Mouse (Mus musculus) embryonic facial prominence, embryonic 11.5 days (tissue): Measurements from ENCODE around the gene Os9. TPM values are rescaled to one million over a fixed set of nuclear protein-coding genes. Genes with fewer than 3 reads are reported as not detected.
"Not testable (repeated sequence)": the region's sequence is repeated elsewhere in the genome, so short reads cannot be mapped to it uniquely, and the experiment has no call there.

Source experiments
- ATAC-seq: fragments of 200-750 bp; cut with Nextera tagmentation; replicated peaks from 2 replicates; pipeline ENCODE4 v1.8.0; 2017; ENCODE audit warnings: low read depth; ENCODE audit not compliant: insufficient number of reproducible peaks, low FRiP score, low TSS enrichment
- DNase-seq: peaks from one replicate; pipeline ENCODE4 v3.0.0-alpha.2; 2015; ENCODE audit warnings: low spot score
- H3K27ac ChIP-seq: fragments of 300-500 bp; sonication (generic); replicated peaks from 2 replicates; pipeline ENCODE4 v1.5.1; 2014; ENCODE audit warnings: mild to moderate bottlenecking, low read depth, low read length, control low read depth
- H3K27me3 ChIP-seq: fragments of 300-500 bp; sonication (generic); 2 replicates; pipeline ENCODE4 v1.6.1; 2014; ENCODE audit warnings: mild to moderate bottlenecking, low read length, moderate library complexity, mixed read lengths; ENCODE audit not compliant: control insufficient read depth, insufficient read depth
- H3K36me3 ChIP-seq: fragments of 300-500 bp; sonication (generic); replicated peaks from 2 replicates; pipeline ENCODE4 v1.6.1; 2014; ENCODE audit warnings: low read depth, mild to moderate bottlenecking, low read length, moderate library complexity, mixed read lengths; ENCODE audit not compliant: control insufficient read depth, insufficient read depth
- H3K4me1 ChIP-seq: fragments of 300-500 bp; sonication (generic); 2 replicates; pipeline ENCODE4 v1.6.1; 2014; ENCODE audit warnings: low read length, mixed read lengths; ENCODE audit not compliant: control insufficient read depth, insufficient read depth
- H3K4me2 ChIP-seq: fragments of 300-500 bp; sonication (generic); 2 replicates; pipeline ENCODE4 v1.6.1; 2014; ENCODE audit warnings: low read depth, mild to moderate bottlenecking, control low read depth, low read length, moderate library complexity
- H3K4me3 ChIP-seq: fragments of 300-500 bp; sonication (generic); 2 replicates; pipeline ENCODE4 v1.5.1; 2014; ENCODE audit warnings: low read depth, low read length, control low read depth
- H3K9ac ChIP-seq: fragments of 300-500 bp; sonication (generic); replicated peaks from 2 replicates; pipeline ENCODE4 v1.6.1; 2014; ENCODE audit warnings: mild to moderate bottlenecking, control low read depth, low read length
- H3K9me3 ChIP-seq: fragments of 300-500 bp; sonication (generic); replicated peaks from 2 replicates; pipeline ENCODE4 v1.6.1; 2016; ENCODE audit warnings: mild to moderate bottlenecking, low read length, inconsistent platforms, mixed read lengths; ENCODE audit not compliant: control insufficient read depth
- WGBS: fragments of 180-500 bp; shearing (Covaris S2); extraction: QIAGEN DNeasy Blood & Tissue Kit; methylation state at CpG from one replicate; pipeline ENCODE4 v1.1.7; 2014; 5-methylcytosine and 5-hydroxymethylcytosine counted together
- polyA plus RNA-seq: library from polyadenylated mRNA; unstranded; fragments of >200 nt; fragmentation: Nextera tagmentation; extraction: Ambion mirVana; gene quantifications from 2 replicates; pipeline ENCODE4 v1.2.1, GENCODE M21; 2014

The Os9 gene
- polyA plus RNA-seq, 1 experiment from 2014 or later = 29.5 TPM

DNA sequence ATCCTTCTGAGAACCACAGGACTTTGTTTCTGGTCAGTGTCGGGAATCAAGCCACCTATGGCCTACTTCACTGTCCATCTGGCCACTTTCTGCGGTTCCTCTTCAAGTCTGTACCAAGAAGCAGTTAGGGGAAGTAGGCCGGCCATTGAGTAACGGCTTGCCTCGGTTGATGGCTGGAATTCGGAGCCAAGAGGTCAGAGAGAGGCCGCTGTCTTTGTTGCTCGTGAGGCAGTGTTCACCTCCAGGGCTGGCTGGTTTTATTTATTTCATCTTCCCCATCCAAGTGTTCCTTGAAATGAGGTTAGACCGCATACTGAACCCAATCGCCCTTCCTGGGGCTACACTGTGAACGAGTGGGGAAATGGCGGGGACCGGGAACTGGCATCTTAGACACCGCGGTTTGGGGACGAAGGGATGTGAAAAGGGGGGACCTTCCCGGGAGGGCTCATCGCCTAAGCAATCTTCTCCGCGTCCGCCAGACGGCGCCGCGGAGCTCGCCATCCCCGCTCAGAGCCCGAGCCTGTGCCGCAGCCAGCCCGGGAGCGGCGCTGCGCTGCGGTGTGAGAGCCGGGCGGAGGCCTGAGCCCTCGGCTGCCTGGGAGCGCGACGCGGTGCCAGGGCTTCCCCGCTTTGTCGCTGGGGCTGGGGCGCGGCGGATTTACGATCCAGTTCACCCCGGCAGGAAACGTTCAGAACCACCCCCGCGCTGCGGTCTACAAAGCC is 43.9 kb upstream of the Os9 start, which contains the start of gene B4galnt1:
Gene B4galnt1 (plus strand): TSS at position 595 of the 723 bp plus-strand sequence.
- Histone ChIP-seq H3K4me1 (no peaks in the 10 kb centered on the region; the same call in 1 of the 2 replicates), H3K4me3 (peak within 1 kb of the TSS; percentile 55), H3K36me3 (no peaks in the 10 kb centered on the region), H3K9me3 (no peaks in the 10 kb centered on the region), H3K4me2 (peak within 1 kb of the TSS; percentile 100), H3K27ac (no peak within 1 kb of the TSS), H3K9ac (peak within 1 kb of the TSS; percentile 72), H3K27me3 (peaks cover 40% of the 10 kb centered on the region)
- 2% methylated on average over 52 of the region's 52 CpGs for WGBS
- peak; percentile 87 for ATAC-seq
- peak; percentile 90 for DNase-seq

DNA sequence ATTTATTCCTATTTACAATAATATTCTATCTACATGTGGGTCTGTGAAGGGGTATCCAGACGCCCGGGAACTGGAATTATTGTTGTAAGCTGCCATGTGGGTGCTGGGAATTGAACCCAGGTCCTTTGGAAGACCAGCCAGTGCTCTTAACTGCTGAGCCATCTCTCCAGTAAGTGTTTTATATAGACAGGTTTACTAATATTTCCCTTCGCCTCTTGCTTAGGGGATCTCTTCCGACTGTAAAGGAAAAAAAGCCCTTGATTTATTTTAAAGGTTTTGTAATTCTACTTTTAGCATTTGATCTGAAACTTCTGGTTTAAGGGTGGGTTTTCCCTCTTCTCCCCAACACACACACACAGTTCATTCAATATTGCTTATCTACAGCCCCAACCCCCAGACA is 43.3 kb upstream of the Os9 start:
- no peak for ATAC-seq
- no peaks in the 10 kb centered on the region; the same call in 1 of the 2 replicates for H3K4me1 ChIP-seq
- DNase-seq = no peak
- H3K36me3 ChIP-seq = no peaks in the 10 kb centered on the region
- no peaks in the 10 kb centered on the region for H3K9me3 ChIP-seq
- 90% methylated on average over 4 of the region's 4 CpGs for WGBS
- H3K27me3 ChIP-seq = peaks cover 34% of the 10 kb centered on the region
- no peak overlapping the region for H3K27ac ChIP-seq
- no peak overlapping the region for H3K4me2 ChIP-seq
- no peak overlapping the region for H3K4me3 ChIP-seq
- H3K9ac ChIP-seq = no peak overlapping the region

DNA sequence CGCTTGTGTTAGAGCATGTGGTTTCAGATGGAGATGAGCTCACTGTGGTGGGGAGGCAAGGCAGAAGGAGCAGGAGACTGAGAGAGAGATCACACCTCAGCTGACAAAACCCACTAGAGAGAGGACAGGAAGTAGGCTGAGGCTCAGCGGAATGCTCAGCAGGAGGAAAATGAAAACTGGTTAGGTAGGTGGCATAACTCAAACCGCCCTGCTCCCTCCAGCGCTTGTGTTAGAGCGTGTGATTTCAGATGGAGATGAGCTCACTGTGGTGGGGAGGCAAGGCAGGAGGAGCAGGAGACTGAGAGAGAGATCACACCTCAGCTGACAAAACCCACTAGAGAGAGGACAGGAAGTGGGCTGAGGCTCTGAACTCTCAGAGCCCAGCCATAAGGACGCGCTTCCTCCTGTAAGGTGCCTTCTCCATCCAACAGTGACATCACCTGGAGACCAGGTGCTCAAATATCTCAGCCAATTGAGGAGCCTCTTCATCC is 41.9 kb upstream of the Os9 start:
- WGBS = 51% methylated on average over 7 of the region's 7 CpGs
- not testable (repeated sequence) for H3K9ac ChIP-seq, H3K9me3 ChIP-seq, ATAC-seq, H3K4me3 ChIP-seq, H3K27ac ChIP-seq, DNase-seq, H3K4me2 ChIP-seq, H3K36me3 ChIP-seq, H3K4me1 ChIP-seq
- peaks cover 29% of the 10 kb centered on the region for H3K27me3 ChIP-seq

DNA sequence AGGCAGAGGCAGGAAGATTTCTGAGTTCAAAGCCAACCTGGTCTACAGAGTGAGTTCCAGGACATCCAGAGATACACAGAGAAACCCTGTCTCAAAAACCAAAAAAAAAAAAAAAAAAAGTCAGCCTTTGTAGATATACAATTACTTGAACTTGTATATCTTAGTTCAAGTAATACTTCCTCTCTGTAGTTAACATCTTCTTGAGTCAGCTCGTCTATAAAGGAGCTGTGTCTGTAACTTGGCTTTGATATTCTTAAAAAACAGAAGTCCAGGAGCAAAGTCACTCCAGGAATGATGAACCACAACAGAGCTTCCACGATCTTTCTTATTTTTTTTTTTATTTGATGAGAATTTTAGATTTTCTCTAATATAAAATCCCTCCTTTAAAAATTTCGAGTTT is 39.8 kb upstream of the Os9 start:
- Histone ChIP-seq H3K4me3 (no peak overlapping the region), H3K9ac (no peak overlapping the region), H3K27ac (no peak overlapping the region), H3K9me3 (no peaks in the 10 kb centered on the region), H3K27me3 (peaks cover 8% of the 10 kb centered on the region; the same call in 1 of the 2 replicates), H3K4me1 (no peaks in the 10 kb centered on the region; the same call in 1 of the 2 replicates), H3K36me3 (no peaks in the 10 kb centered on the region), H3K4me2 (no peak overlapping the region)
- WGBS = 76% methylated on average over 3 of the region's 3 CpGs
- ATAC-seq = no peak
- DNase-seq = no peak

DNA sequence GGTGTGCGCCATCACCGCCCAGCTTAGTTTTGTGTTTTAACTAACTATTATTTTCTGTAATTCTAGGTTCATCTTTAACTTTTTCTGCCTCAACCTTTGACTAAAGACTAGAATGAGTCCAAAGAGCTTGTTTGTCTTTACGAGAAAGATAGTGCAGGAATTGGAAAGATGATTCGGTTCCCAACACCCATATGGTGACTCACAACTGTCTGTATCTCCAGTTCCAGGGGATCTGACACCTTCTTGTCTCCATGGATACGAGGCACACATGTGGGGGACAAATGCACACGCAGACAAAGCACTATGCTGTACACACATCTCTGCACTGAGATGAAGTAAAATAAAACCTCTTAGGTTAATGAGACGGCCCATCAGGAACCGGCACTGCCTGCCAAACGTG is 39.1 kb upstream of the Os9 start:
- Histone ChIP-seq H3K4me3 (no peak overlapping the region), H3K27me3 (peaks cover 2% of the 10 kb centered on the region; the same call in 1 of the 2 replicates), H3K9me3 (no peaks in the 10 kb centered on the region), H3K4me1 (no peaks in the 10 kb centered on the region), H3K27ac (no peak overlapping the region), H3K36me3 (no peaks in the 10 kb centered on the region), H3K4me2 (no peak overlapping the region), H3K9ac (no peak overlapping the region)
- no peak for ATAC-seq
- DNase-seq = no peak
- 85% methylated on average over 9 of the region's 9 CpGs for WGBS

DNA sequence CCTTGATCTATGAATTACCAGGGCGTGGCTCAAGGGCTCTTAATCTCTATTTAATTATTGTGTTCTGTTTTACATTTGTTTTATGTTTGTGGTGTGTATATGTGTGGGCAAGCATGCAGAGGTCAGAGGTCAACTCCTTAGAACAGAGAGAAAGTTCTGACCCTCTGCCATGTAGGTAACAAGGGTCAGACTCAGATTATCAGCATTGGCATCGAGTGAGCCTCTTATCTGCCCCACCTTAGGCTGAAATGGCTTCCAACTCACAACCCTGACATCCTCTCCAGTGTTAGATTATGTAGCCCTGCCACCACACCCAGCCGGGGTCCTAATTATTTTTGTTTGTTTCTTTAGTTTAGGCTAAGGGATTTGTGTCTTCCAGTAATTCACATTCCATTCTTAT is 37.5 kb upstream of the Os9 start:
- WGBS = 71% methylated on average over 3 of the region's 3 CpGs
- no peaks in the 10 kb centered on the region for H3K36me3 ChIP-seq
- no peak overlapping the region for H3K9ac ChIP-seq
- no peaks in the 10 kb centered on the region for H3K27me3 ChIP-seq
- H3K4me1 ChIP-seq = no peaks in the 10 kb centered on the region
- no peak for DNase-seq
- no peak for ATAC-seq
- no peaks in the 10 kb centered on the region for H3K9me3 ChIP-seq
- H3K4me3 ChIP-seq = no peak overlapping the region
- no peak overlapping the region for H3K27ac ChIP-seq
- H3K4me2 ChIP-seq = no peak overlapping the region

DNA sequence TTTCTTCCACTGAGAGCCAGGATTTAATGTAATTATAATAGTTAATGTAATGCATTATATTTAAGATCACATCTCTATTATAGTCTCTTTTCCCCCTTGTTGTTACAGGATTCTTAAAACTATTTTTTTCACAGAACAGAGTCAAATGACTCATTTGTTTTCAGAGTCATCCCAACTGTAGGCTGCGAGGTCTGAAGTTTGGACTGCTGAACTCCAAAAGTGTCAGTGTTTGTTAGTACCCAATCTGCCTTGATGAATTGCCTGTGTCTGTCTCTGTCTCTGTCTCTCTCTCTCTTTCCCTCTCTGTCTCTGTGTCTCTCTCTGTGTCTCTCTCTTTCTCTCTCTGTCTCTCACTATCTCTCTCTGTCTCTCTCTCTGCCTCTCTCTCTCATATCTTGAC is 35.6 kb upstream of the Os9 start:
- H3K27me3 ChIP-seq = no peaks in the 10 kb centered on the region
- DNase-seq (no peak), ATAC-seq (no peak)
- no peak overlapping the region for H3K4me2 ChIP-seq
- no peaks in the 10 kb centered on the region for H3K36me3 ChIP-seq
- H3K27ac ChIP-seq = no peak overlapping the region
- H3K9me3 ChIP-seq = no peaks in the 10 kb centered on the region
- no peak overlapping the region for H3K9ac ChIP-seq
- H3K4me1 ChIP-seq = no peaks in the 10 kb centered on the region
- 74% methylated on average over 1 of the region's 1 CpGs for WGBS
- H3K4me3 ChIP-seq = no peak overlapping the region

DNA sequence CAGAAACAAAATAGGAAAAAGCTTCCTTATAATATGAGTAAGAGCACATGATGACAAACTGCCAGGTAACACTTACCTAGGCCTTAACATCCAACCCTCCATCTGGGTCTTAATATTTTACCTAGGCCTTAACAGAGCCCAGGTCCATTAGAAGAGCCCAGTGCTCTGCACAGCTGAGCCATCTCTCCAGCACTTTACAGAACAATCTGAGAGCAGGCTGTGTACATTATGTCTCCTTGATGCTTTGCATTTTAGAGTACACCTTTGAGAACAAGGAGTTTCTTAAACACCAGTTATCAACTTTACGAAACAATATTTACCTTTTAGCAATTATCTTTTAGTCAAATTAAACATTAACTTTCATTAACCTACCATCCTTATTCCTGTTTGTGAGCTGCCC is 35.2 kb upstream of the Os9 start:
- Histone ChIP-seq H3K4me3 (no peak overlapping the region), H3K4me2 (no peak overlapping the region), H3K36me3 (no peaks in the 10 kb centered on the region), H3K9ac (no peak overlapping the region), H3K27ac (no peak overlapping the region), H3K4me1 (no peaks in the 10 kb centered on the region), H3K27me3 (no peaks in the 10 kb centered on the region), H3K9me3 (no peaks in the 10 kb centered on the region)
- ATAC-seq = no peak
- no peak for DNase-seq
- 91% methylated on average over 1 of the region's 1 CpGs for WGBS
